Mouse (Mus musculus): ENCODE data around the gene Sptbn4. TPM values are rescaled to one million over a fixed set of nuclear protein-coding genes. Genes with fewer than 3 reads are reported as not detected.

Sptbn4 gene
- polyA plus RNA-seq, 1 experiment from 2014 or later: 0.30 TPM

GRCm38 (mm10) chr7:27381009-27381408 lies 66.5 kb downstream of the Sptbn4 start:
- 20% methylated on average over 1 of the region's 1 CpGs for WGBS (ENCODE audit: insufficient replicate concordance)

GRCm38 (mm10) chr7:27379836-27380235 lies 67.7 kb downstream of the Sptbn4 start:
- no peak for ATAC-seq (replicated peaks; ENCODE audit: insufficient number of reproducible peaks, low FRiP score, low TSS enrichment)
- 88% methylated on average over 6 of the region's 6 CpGs for WGBS (ENCODE audit: insufficient replicate concordance)
- Histone ChIP-seq H3K4me1 (ENCODE audit: control insufficient read depth, insufficient read depth, low read length) (no peaks in the 10 kb centered on the region), H3K4me3 (ENCODE audit: low read depth, low read length) (no peak overlapping the region), H3K36me3 (ENCODE audit: control insufficient read depth, insufficient read depth, low read length) (no peaks in the 10 kb centered on the region), H3K9me3 (replicated peaks; ENCODE audit: control insufficient read depth, low read length) (no peaks in the 10 kb centered on the region), H3K4me2 (no peak overlapping the region), H3K9ac (ENCODE audit: low read depth, low read length) (no peak overlapping the region), H3K27me3 (ENCODE audit: control insufficient read depth, insufficient read depth, low read length) (peaks cover 33% of the 10 kb centered on the region), H3K27ac (ENCODE audit: low read depth, low read length) (no peak overlapping the region)

More at GRCm38 (mm10) chr7:27381009-27381408, 66.5 kb downstream of the Sptbn4 start:
- no peak for ATAC-seq (replicated peaks; ENCODE audit: insufficient number of reproducible peaks, low FRiP score, low TSS enrichment)
- Histone ChIP-seq H3K4me2 (no peak overlapping the region), H3K9me3 (replicated peaks; ENCODE audit: control insufficient read depth, low read length) (no peaks in the 10 kb centered on the region), H3K4me1 (ENCODE audit: control insufficient read depth, insufficient read depth, low read length) (no peaks in the 10 kb centered on the region), H3K27ac (ENCODE audit: low read depth, low read length) (no peak overlapping the region), H3K27me3 (ENCODE audit: control insufficient read depth, insufficient read depth, low read length) (peaks cover 23% of the 10 kb centered on the region), H3K36me3 (ENCODE audit: control insufficient read depth, insufficient read depth, low read length) (no peaks in the 10 kb centered on the region), H3K9ac (ENCODE audit: low read depth, low read length) (no peak overlapping the region), H3K4me3 (ENCODE audit: low read depth, low read length) (no peak overlapping the region)

GRCm38 (mm10) chr7:27378431-27378830 lies 69.1 kb downstream of the Sptbn4 start:
- ATAC-seq (replicated peaks; ENCODE audit: insufficient number of reproducible peaks, low FRiP score, low TSS enrichment): no peak
- Histone ChIP-seq H3K4me2 (no peak overlapping the region), H3K27ac (ENCODE audit: low read depth, low read length) (no peak overlapping the region), H3K9ac (ENCODE audit: low read depth, low read length) (no peak overlapping the region), H3K27me3 (ENCODE audit: control insufficient read depth, insufficient read depth, low read length) (peaks cover 43% of the 10 kb centered on the region), H3K4me1 (ENCODE audit: control insufficient read depth, insufficient read depth, low read length) (no peaks in the 10 kb centered on the region), H3K9me3 (replicated peaks; ENCODE audit: control insufficient read depth, low read length) (no peaks in the 10 kb centered on the region), H3K36me3 (ENCODE audit: control insufficient read depth, insufficient read depth, low read length) (no peaks in the 10 kb centered on the region), H3K4me3 (ENCODE audit: low read depth, low read length) (no peak overlapping the region)
- 22% methylated on average over 4 of the region's 4 CpGs for WGBS (ENCODE audit: insufficient replicate concordance)

- no peak overlapping the region for H3K4me2 ChIP-seq
These were observed 72.2 kb downstream of the Sptbn4 start for GRCm38 (mm10) chr7:27375274-27375673.

GRCm38 (mm10) chr7:27371715-27372462 lies 75.6 kb downstream of the Sptbn4 start:
- Histone ChIP-seq H3K27me3 (ENCODE audit: control insufficient read depth, insufficient read depth, low read length) (peaks cover 95% of the 10 kb centered on the region), H3K36me3 (ENCODE audit: control insufficient read depth, insufficient read depth, low read length) (no peaks in the 10 kb centered on the region), H3K4me3 (ENCODE audit: low read depth, low read length) (peak overlapping the region; percentile 1; the same call in 1 of the 2 replicates), H3K27ac (ENCODE audit: low read depth, low read length) (no peak overlapping the region), H3K9me3 (replicated peaks; ENCODE audit: control insufficient read depth, low read length) (no peaks in the 10 kb centered on the region; the same call in 1 of the 2 replicates), H3K9ac (ENCODE audit: low read depth, low read length) (no peak overlapping the region), H3K4me1 (ENCODE audit: control insufficient read depth, insufficient read depth, low read length) (peaks cover 5% of the 10 kb centered on the region), H3K4me2 (peak overlapping the region; percentile 29; the same call in 1 of the 2 replicates)
- ATAC-seq (replicated peaks; ENCODE audit: insufficient number of reproducible peaks, low FRiP score, low TSS enrichment): no peak
- WGBS (ENCODE audit: insufficient replicate concordance): 7% methylated on average over 44 of the region's 44 CpGs

More at GRCm38 (mm10) chr7:27375274-27375673, 72.2 kb downstream of the Sptbn4 start:
- H3K9ac ChIP-seq (ENCODE audit: low read depth, low read length): no peak overlapping the region
- no peaks in the 10 kb centered on the region for H3K9me3 ChIP-seq (replicated peaks; ENCODE audit: control insufficient read depth, low read length)
- no peaks in the 10 kb centered on the region for H3K36me3 ChIP-seq (ENCODE audit: control insufficient read depth, insufficient read depth, low read length)
- WGBS (ENCODE audit: insufficient replicate concordance): 4% methylated on average over 22 of the region's 22 CpGs
- H3K4me3 ChIP-seq (ENCODE audit: low read depth, low read length): no peak overlapping the region
- H3K27me3 ChIP-seq (ENCODE audit: control insufficient read depth, insufficient read depth, low read length): peaks cover 74% of the 10 kb centered on the region
- H3K27ac ChIP-seq (ENCODE audit: low read depth, low read length): no peak overlapping the region
- ATAC-seq (replicated peaks; ENCODE audit: insufficient number of reproducible peaks, low FRiP score, low TSS enrichment): no peak
- H3K4me1 ChIP-seq (ENCODE audit: control insufficient read depth, insufficient read depth, low read length): no peaks in the 10 kb centered on the region

GRCm38 (mm10) chr7:27369111-27369510 lies 78.4 kb downstream of the Sptbn4 start:
- no peak overlapping the region for H3K4me3 ChIP-seq (ENCODE audit: low read depth, low read length)
- H3K36me3 ChIP-seq (ENCODE audit: control insufficient read depth, insufficient read depth, low read length): no peaks in the 10 kb centered on the region
- peaks cover 99% of the 10 kb centered on the region for H3K27me3 ChIP-seq (ENCODE audit: control insufficient read depth, insufficient read depth, low read length)
- no peak overlapping the region for H3K4me2 ChIP-seq
- no peak overlapping the region for H3K9ac ChIP-seq (ENCODE audit: low read depth, low read length)
- WGBS (ENCODE audit: insufficient replicate concordance): 76% methylated on average over 19 of the region's 19 CpGs
- no peaks in the 10 kb centered on the region; the same call in 1 of the 2 replicates for H3K9me3 ChIP-seq (replicated peaks; ENCODE audit: control insufficient read depth, low read length)
- H3K4me1 ChIP-seq (ENCODE audit: control insufficient read depth, insufficient read depth, low read length): peaks cover 8% of the 10 kb centered on the region
- no peak for ATAC-seq (replicated peaks; ENCODE audit: insufficient number of reproducible peaks, low FRiP score, low TSS enrichment)
- H3K27ac ChIP-seq (ENCODE audit: low read depth, low read length): no peak overlapping the region

GRCm38 (mm10) chr7:27367976-27368375 lies 79.5 kb downstream of the Sptbn4 start:
- Histone ChIP-seq H3K27me3 (ENCODE audit: control insufficient read depth, insufficient read depth, low read length) (peaks cover 99% of the 10 kb centered on the region), H3K9me3 (replicated peaks; ENCODE audit: control insufficient read depth, low read length) (no peaks in the 10 kb centered on the region; the same call in 1 of the 2 replicates), H3K36me3 (ENCODE audit: control insufficient read depth, insufficient read depth, low read length) (no peaks in the 10 kb centered on the region), H3K27ac (ENCODE audit: low read depth, low read length) (no peak overlapping the region), H3K4me1 (ENCODE audit: control insufficient read depth, insufficient read depth, low read length) (peaks cover 9% of the 10 kb centered on the region), H3K4me2 (peak overlapping the region; percentile 43; the same call in 1 of the 2 replicates), H3K4me3 (ENCODE audit: low read depth, low read length) (no peak overlapping the region), H3K9ac (ENCODE audit: low read depth, low read length) (no peak overlapping the region)
- WGBS (ENCODE audit: insufficient replicate concordance): 9% methylated on average over 11 of the region's 11 CpGs
- ATAC-seq (replicated peaks; ENCODE audit: insufficient number of reproducible peaks, low FRiP score, low TSS enrichment): no peak

- 35% methylated on average over 21 of the region's 21 CpGs for WGBS (ENCODE audit: insufficient replicate concordance)
These were observed 81.2 kb downstream of the Sptbn4 start for GRCm38 (mm10) chr7:27366082-27366844.

More at GRCm38 (mm10) chr7:27366082-27366844, 81.2 kb downstream of the Sptbn4 start:
- Histone ChIP-seq H3K9me3 (replicated peaks; ENCODE audit: control insufficient read depth, low read length) (no peaks in the 10 kb centered on the region; the same call in 1 of the 2 replicates), H3K27me3 (ENCODE audit: control insufficient read depth, insufficient read depth, low read length) (peaks cover 84% of the 10 kb centered on the region), H3K4me3 (ENCODE audit: low read depth, low read length) (no peak overlapping the region), H3K4me2 (no peak overlapping the region), H3K9ac (ENCODE audit: low read depth, low read length) (no peak overlapping the region), H3K4me1 (ENCODE audit: control insufficient read depth, insufficient read depth, low read length) (peaks cover 9% of the 10 kb centered on the region), H3K36me3 (ENCODE audit: control insufficient read depth, insufficient read depth, low read length) (no peaks in the 10 kb centered on the region), H3K27ac (ENCODE audit: low read depth, low read length) (no peak overlapping the region)
- ATAC-seq (replicated peaks; ENCODE audit: insufficient number of reproducible peaks, low FRiP score, low TSS enrichment): no peak
